ENCODE assay signal across 21 mouse cellular contexts in the genomic region with DNA sequence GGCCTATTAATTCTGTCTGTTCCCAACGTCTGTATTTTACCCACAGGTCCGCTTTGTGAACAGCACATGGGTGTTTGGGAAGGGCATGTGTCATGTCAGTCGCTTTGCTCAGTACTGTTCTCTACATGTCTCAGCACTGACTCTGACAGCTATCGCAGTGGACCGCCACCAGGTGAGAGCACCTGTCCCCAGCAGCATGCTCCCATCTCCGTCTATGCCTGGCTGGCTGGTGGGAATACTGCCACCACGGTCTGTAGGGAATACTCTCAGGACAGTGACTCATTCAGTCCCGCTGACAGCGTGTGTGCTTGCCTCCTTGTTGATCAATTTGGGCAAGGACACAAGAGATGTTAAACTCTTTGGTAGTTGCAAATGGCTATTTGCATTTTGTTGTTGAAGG. TPM values are rescaled to one million over a fixed set of nuclear protein-coding genes. Genes with fewer than 3 reads are reported as not detected.
"Had no signal": no experiment of that assay in that cellular context is flagged by ENCODE, and none has a peak within 500 bp of the region (broad histone marks: within the 10 kb centered on the region; RNA-seq: fewer than 3 reads in every experiment).

No protein-coding gene starts in this region.

- H3K9me3 ChIP-seq: neural tube, embryonic 13.5 days; neural tube, embryonic 15.5 days; stomach, embryonic 15.5 days had no signal

- DNase-seq: retina, postnatal 1 day; right cerebral cortex, adult 18-20 months; right cerebral cortex, postnatal 14 days; right cerebral cortex, postnatal 25 days; right cerebral cortex, postnatal 4 days; spleen, adult 18-20 months; thymus, adult 18-20 months; thymus, adult 2 months; thymus, postnatal 14 days; thymus, postnatal 25 days; thymus, postnatal 36 days; thymus, postnatal 4 days had no signal

- H3K27ac ChIP-seq: neural tube, embryonic 13.5 days; neural tube, embryonic 15.5 days; stomach, embryonic 15.5 days; stomach, postnatal 0 days had no signal

- H3K4me3 ChIP-seq: neural tube, embryonic 13.5 days; neural tube, embryonic 15.5 days; stomach, embryonic 15.5 days had no signal

- H3K36me3 ChIP-seq: neural tube, embryonic 13.5 days; neural tube, embryonic 15.5 days; stomach, embryonic 15.5 days had no signal

RNA-seq across cellular contexts. Expression of gene Gpr83, which starts 4.7 kb away (rescaled TPM):
- polyA plus RNA-seq: urinary bladder, adult 2 months had no signal

RNA-seq across cellular contexts. Expression of gene Izumo1r, which starts 39.0 kb away (rescaled TPM):
- polyA plus RNA-seq: neural tube, embryonic 13.5 days; neural tube, embryonic 14.5 days; neural tube, embryonic 15.5 days; stomach, embryonic 14.5 days; stomach, embryonic 15.5 days; stomach, embryonic 16.5 days; stomach, postnatal 0 days; testis, adult 2 months had no signal
